Mouse (Mus musculus) large intestine, adult 2 months (tissue): ENCODE results near the gene Lef1. TPM values are rescaled to one million over a fixed set of nuclear protein-coding genes. Genes with fewer than 3 reads are reported as not detected.

Experiments
- DNase-seq: peaks from one replicate; pipeline ENCODE4 v3.0.0-alpha.2; 2012; ENCODE audit warnings: low read depth, low spot score
- WGBS: fragments of 180-500 bp; shearing (Covaris S2); methylation state at CpG from one replicate; pipeline ENCODE4 v1.1.7; 2018; 5-methylcytosine and 5-hydroxymethylcytosine counted together
- polyA plus RNA-seq: library from polyadenylated mRNA; depleted of rRNA; stranded (reverse); fragments of >200 nt; gene quantifications from 2 replicates; pipeline ENCODE4 v1.2.3, GENCODE M21; 2012

Lef1 gene
- polyA plus RNA-seq, 1 experiment: 1.8 TPM

DNA sequence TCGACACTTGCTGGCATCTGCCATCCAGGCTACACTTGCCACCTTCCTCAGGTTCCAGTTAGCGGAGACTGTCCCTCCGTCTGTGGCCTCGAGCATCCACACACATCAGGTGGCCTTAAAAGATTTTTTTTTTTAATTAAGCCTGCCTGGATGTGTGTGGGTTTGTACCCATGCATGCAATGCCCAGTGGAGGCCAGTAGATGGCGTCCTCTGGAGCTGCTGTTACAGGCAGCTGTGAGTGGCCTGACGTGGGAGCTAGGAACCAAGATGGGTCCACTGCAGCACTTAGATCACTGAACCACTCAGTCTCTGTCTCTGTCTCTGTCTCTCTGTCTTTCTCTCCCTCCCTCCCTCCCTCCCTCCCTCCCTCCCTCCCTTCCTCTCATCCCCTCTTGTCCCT lies 117.8 kb downstream of the Lef1 start:
- 76% methylated on average over 6 of the region's 6 CpGs for WGBS
- DNase-seq: no peak

DNA sequence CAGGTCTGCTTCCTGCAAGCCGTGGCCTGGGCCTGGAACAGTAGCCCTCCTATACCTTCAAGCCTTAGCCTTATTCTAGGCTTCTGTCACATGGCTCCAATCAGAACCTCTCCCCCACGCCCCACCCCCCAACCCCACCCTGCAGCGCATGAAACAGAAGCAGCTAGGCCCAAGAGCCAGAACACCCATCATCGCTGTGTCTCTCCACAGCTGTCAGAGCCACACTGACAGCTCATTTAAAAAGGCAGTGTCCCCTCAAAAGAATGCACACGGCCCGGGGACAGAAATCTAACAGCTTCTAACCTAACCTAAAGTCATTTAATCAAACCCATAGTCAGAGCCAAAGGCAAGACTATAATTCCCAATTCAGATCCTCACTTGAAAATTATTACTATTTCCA lies 126.8 kb downstream of the Lef1 start:
- no peak for DNase-seq
- WGBS: 94% methylated on average over 6 of the region's 6 CpGs

GRCm38 (mm10) chr3:131237785-131238633 lies 127.7 kb downstream of the Lef1 start:
- WGBS: 72% methylated on average over 19 of the region's 19 CpGs
- no peak for DNase-seq

- DNase-seq: no peak
- WGBS: 52% methylated on average over 11 of the region's 11 CpGs
Measured at GRCm38 (mm10) chr3:131245766-131246578, 135.7 kb downstream of the Lef1 start.

DNA sequence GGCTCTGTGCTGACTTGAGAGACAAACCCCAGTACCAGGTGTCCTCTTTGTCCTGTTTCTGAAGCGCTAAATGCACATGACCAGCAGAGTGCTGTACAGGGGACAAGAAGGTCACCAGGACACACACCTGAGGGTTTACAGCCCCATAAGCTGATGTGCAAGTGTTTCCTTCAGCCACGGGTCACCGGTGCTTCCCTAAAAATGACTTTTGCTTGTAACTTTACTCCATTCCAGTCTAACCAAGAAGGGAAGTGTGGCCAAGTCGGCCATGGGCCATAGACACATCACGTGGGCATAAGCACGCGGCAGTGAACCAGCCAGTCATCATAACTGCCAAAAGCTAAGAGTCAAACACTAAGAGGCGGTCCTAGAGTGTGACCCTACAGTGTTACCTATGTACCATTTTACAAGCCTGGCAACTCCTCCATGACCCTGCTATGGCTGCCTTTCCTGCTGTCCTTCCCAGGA lies 136.3 kb downstream of the Lef1 start:
- DNase-seq: no peak
- WGBS: 82% methylated on average over 8 of the region's 8 CpGs

- no peak for DNase-seq
- WGBS: 87% methylated on average over 6 of the region's 6 CpGs
Measured at GRCm38 (mm10) chr3:131247447-131247846, 137.2 kb downstream of the Lef1 start.

DNA sequence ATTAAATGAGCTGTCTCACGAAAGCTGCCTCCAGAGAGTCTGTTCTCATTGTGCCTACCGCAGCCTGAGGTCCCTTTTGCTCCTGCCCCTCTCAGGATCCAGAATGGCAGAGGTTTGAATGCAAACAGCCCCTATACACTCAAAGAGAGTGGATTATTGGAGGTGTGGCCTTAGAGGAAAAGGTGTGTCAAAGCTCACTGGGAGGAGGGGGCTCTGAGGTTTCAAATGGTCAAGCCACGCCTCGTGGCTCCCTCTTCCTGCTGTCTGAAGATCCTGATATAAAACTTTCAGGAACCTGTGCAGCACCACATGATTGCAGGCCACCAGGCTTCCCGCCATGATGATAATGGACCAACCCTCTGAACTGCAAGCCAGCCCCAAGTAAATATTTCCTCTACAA lies 137.6 kb downstream of the Lef1 start:
- 72% methylated on average over 5 of the region's 5 CpGs for WGBS
- DNase-seq: no peak

- DNase-seq: no peak
- WGBS: 80% methylated on average over 10 of the region's 10 CpGs
Measured at GRCm38 (mm10) chr3:131248444-131248843, 138.2 kb downstream of the Lef1 start.

- WGBS: 29% methylated on average over 2 of the region's 2 CpGs
Measured at GRCm38 (mm10) chr3:131250283-131250682, 140.0 kb downstream of the Lef1 start.

GRCm38 (mm10) chr3:131250978-131251377 lies 140.7 kb downstream of the Lef1 start:
- WGBS: 88% methylated on average over 13 of the region's 13 CpGs

More at GRCm38 (mm10) chr3:131250283-131250682, 140.0 kb downstream of the Lef1 start:
- DNase-seq: no peak

GRCm38 (mm10) chr3:131251601-131252000 lies 141.3 kb downstream of the Lef1 start:
- no peak for DNase-seq
- 88% methylated on average over 7 of the region's 7 CpGs for WGBS

More at GRCm38 (mm10) chr3:131250978-131251377, 140.7 kb downstream of the Lef1 start:
- no peak for DNase-seq

DNA sequence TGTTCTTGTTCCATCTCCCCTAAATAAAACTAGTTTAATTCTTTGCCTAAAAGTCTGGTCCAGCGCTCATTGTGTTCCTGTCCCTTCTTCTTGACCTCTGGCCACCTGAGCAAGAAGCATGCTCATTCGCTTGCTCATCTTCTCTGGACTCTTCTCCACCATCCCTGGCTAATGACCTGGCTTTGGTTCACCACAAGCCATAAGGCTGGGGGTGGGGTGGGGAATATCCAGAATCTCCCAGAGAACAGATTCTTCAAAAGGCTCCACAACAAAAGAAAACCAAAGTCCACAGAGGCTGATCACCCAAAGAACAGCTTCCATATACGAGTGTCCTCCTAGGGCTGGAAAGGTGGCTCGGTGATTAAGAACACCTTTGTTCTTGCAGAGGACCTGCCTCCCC lies 144.7 kb downstream of the Lef1 start:
- WGBS: 74% methylated on average over 4 of the region's 4 CpGs
- no peak for DNase-seq

- no peak for DNase-seq
- WGBS: 85% methylated on average over 3 of the region's 3 CpGs
Measured at GRCm38 (mm10) chr3:131255399-131255981, 145.2 kb downstream of the Lef1 start.

DNA sequence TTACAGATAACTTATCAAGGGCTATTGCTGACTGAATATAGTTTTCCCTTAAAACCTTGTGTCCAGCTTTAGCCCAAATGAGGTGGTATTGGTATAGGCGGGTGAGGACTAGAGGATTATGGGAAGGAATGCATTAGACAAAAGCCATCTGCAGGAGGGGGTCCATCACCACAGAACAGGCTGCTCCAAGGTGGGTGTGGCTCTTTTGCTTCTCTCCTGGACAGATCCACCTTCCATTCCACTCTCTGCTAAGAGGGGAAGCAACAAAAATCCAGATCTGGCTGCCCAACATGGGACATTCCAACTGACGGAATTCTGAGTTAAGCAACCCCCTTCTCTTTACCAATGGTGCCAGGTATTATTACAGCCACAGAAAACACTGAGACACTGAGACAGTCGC lies 148.7 kb downstream of the Lef1 start:
- no peak for DNase-seq
- WGBS: 88% methylated on average over 3 of the region's 3 CpGs

- 90% methylated on average over 9 of the region's 9 CpGs for WGBS
- no peak for DNase-seq
Measured at GRCm38 (mm10) chr3:131259392-131259965, 149.2 kb downstream of the Lef1 start.

DNA sequence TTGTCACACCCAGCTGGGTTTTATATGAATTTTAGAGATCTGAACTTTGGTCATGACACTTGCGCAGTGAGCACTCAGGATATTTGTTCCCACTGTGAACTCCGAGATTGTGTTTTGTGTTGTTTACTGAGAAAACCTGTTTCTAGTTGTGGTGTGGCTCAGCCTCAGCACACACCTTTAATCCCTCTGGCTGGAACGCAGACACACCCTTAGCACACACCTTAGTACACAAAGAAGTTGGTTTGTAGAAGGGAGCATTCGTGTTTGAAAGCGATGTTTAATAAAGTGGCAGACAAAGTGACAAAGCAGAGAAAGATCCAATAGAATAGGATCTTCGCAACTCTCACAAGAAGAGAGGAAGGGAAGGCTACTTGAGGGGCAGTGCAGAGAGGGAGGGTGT lies 150.1 kb downstream of the Lef1 start:
- DNase-seq: no peak
- WGBS: 75% methylated on average over 6 of the region's 6 CpGs

- 61% methylated on average over 15 of the region's 15 CpGs for WGBS
- no peak for DNase-seq
Measured at GRCm38 (mm10) chr3:131263766-131264486, 153.7 kb downstream of the Lef1 start.

GRCm38 (mm10) chr3:131265516-131265915 lies 155.2 kb downstream of the Lef1 start:
- WGBS: 85% methylated on average over 8 of the region's 8 CpGs
- no peak for DNase-seq

- WGBS: 14% methylated on average over 3 of the region's 3 CpGs
- no peak for DNase-seq
Measured at GRCm38 (mm10) chr3:131266366-131267050, 156.2 kb downstream of the Lef1 start.
